In genomic region chr4:53000154-53000553, GRCm38 (mm10) we compare ENCODE assay signal across 32 mouse cellular contexts. TPM values are rescaled to one million over a fixed set of nuclear protein-coding genes. Genes with fewer than 3 reads are reported as not detected.
A peak's percentile ranks its signal among the peaks of the same experiment; 100 is the strongest.
DNase-seq lines count a peak whose midpoint lies in the region; ATAC-seq lines count a peak whose summit lies in the region.
"Had no signal": no experiment of that assay in that cellular context is flagged by ENCODE, and none has a peak within 500 bp of the region (broad histone marks: within the 10 kb centered on the region; RNA-seq: fewer than 3 reads in every experiment).

No protein-coding gene starts in this region.

- DNase-seq in heart, adult 8-10 months (ENCODE audit: low spot score) = no peak
- no peak for DNase-seq in right cerebral cortex, adult 2 months (ENCODE audit: low spot score in 2 of 2)
- DNase-seq in thymus, postnatal 0 days (ENCODE audit: low spot score) = no peak
- DNase-seq: adrenal gland, adult 2 months; adrenal gland, postnatal 14 days; B cell, adult 2 months; cerebellum, adult 11 months; cerebellum, adult 2 months; cerebellum, adult 9-11 months; embryo, embryonic 11 days; heart, adult 11 months; heart, postnatal 14 days; kidney, adult 18-20 months had no signal

- 38% methylated on average over 8 of the region's 8 CpGs for WGBS in heart, embryonic 15.5 days

- H3K9ac ChIP-seq in heart, embryonic 15.5 days = no peak overlapping the region
- H3K9ac ChIP-seq: embryonic facial prominence, embryonic 13.5 days; forebrain, embryonic 12.5 days; forebrain, embryonic 15.5 days; heart, embryonic 12.5 days; hindbrain, embryonic 13.5 days had no signal

- H3K9me3 ChIP-seq in heart, embryonic 15.5 days (replicated peaks) = no peaks in the 10 kb centered on the region
- H3K9me3 ChIP-seq: embryonic facial prominence, embryonic 10.5 days; embryonic facial prominence, embryonic 13.5 days; forebrain, embryonic 12.5 days; forebrain, embryonic 15.5 days; heart, embryonic 12.5 days; hindbrain, embryonic 10.5 days; hindbrain, embryonic 13.5 days had no signal

- ATAC-seq in heart, embryonic 15.5 days (replicated peaks; ENCODE audit: insufficient number of reproducible peaks, insufficient read depth, low FRiP score, low read depth) = no peak
- ATAC-seq in common myeloid progenitor, adult 5-6 weeks (replicated peaks; ENCODE audit: low read depth, poor library complexity, severe bottlenecking) = peak; percentile 87
- ATAC-seq in megakaryocyte, adult 5-6 weeks (ENCODE audit: poor library complexity, severe bottlenecking) = peak; percentile 30; the same call in 1 of the 2 replicates
- ATAC-seq: forebrain, embryonic 15.5 days; inflammation-experienced regulatory T-cells, adult 6 months; intestine, embryonic 16.5 days had no signal

- H3K4me1 ChIP-seq in heart, embryonic 15.5 days (replicated peaks) = no peaks in the 10 kb centered on the region
- H3K4me1 ChIP-seq: embryonic facial prominence, embryonic 10.5 days; embryonic facial prominence, embryonic 13.5 days; forebrain, embryonic 12.5 days; forebrain, embryonic 15.5 days; heart, embryonic 12.5 days; hindbrain, embryonic 10.5 days; hindbrain, embryonic 13.5 days had no signal

- no peak overlapping the region for H3K4me3 ChIP-seq in heart, embryonic 15.5 days
- H3K4me3 ChIP-seq: embryonic facial prominence, embryonic 10.5 days; embryonic facial prominence, embryonic 13.5 days; erythroblast, embryonic 14.5 days; forebrain, embryonic 12.5 days; forebrain, embryonic 15.5 days; heart, embryonic 12.5 days; hindbrain, embryonic 10.5 days; hindbrain, embryonic 13.5 days had no signal

- peak overlapping the region; percentile 15; the same call in 1 of the 2 replicates for H3K4me2 ChIP-seq in heart, embryonic 15.5 days
- H3K4me2 ChIP-seq: embryonic facial prominence, embryonic 13.5 days; forebrain, embryonic 12.5 days; forebrain, embryonic 15.5 days; heart, embryonic 12.5 days; hindbrain, embryonic 13.5 days had no signal

- H3K36me3 ChIP-seq in heart, embryonic 15.5 days = no peaks in the 10 kb centered on the region
- H3K36me3 ChIP-seq: embryonic facial prominence, embryonic 10.5 days; embryonic facial prominence, embryonic 13.5 days; forebrain, embryonic 12.5 days; forebrain, embryonic 15.5 days; heart, embryonic 12.5 days; hindbrain, embryonic 10.5 days; hindbrain, embryonic 13.5 days had no signal

- H3K27me3 ChIP-seq in heart, embryonic 15.5 days = no peaks in the 10 kb centered on the region
- H3K27me3 ChIP-seq: embryonic facial prominence, embryonic 13.5 days; forebrain, embryonic 12.5 days; forebrain, embryonic 15.5 days; heart, embryonic 12.5 days; hindbrain, embryonic 13.5 days had no signal

- H3K27ac ChIP-seq in heart, embryonic 15.5 days = no peak overlapping the region
- H3K27ac ChIP-seq: embryonic facial prominence, embryonic 10.5 days; embryonic facial prominence, embryonic 13.5 days; forebrain, embryonic 12.5 days; forebrain, embryonic 15.5 days; hindbrain, embryonic 10.5 days; hindbrain, embryonic 13.5 days; hindbrain, postnatal 0 days had no signal

RNA-seq across cellular contexts. Expression of gene Nipsnap3a, which starts 11.1 kb away (rescaled TPM):
- polyA plus RNA-seq in heart, embryonic 15.5 days (2015; fragmentation: Nextera tagmentation; extraction: Ambion mirVana) = not detected in 2 replicates
- total RNA-seq in heart, adult 8-10 months (2022) = not detected
- not detected in 2 replicates for total RNA-seq in common myeloid progenitor, adult 5-6 weeks (2017)
- not detected in 2 replicates for total RNA-seq in megakaryocyte, adult 5-6 weeks (2015)
- not detected in 2 replicates for total RNA-seq in megakaryocyte, adult 5-6 weeks (2017)
- not detected in 2 replicates for polyA plus RNA-seq in thymus, postnatal 0 days (2015; fragmentation: Nextera tagmentation; extraction: Ambion mirVana)
- total RNA-seq: adrenal gland, adult 2 months; adrenal gland, postnatal 14 days; adrenal gland, postnatal 4 days; gastrocnemius, adult 8-10 months; gastrocnemius, postnatal 25 days; heart, postnatal 14 days; hindbrain, postnatal 0 days; MEL had no signal
- polyA plus RNA-seq: adrenal gland, adult 2 months; cerebellum, adult 2 months; cortical plate, adult 2 months; embryonic facial prominence, embryonic 10.5 days; embryonic facial prominence, embryonic 13.5 days; erythroblast, embryonic 14.5 days; forebrain, embryonic 12.5 days; forebrain, embryonic 15.5 days; heart, embryonic 12.5 days; hindbrain, embryonic 10.5 days; hindbrain, embryonic 13.5 days; hindbrain, postnatal 0 days; inflammation-experienced regulatory T-cells, adult 6 months; intestine, embryonic 16.5 days had no signal

RNA-seq across cellular contexts. Expression of gene Nipsnap3b, which starts 11.5 kb away (rescaled TPM):
- 60.6 and 61.6 TPM in 2 replicates for polyA plus RNA-seq in heart, embryonic 15.5 days (2015; fragmentation: Nextera tagmentation; extraction: Ambion mirVana)
- total RNA-seq in heart, adult 8-10 months (2022) = 1 to 10 TPM; 5.3 to 7.8 (median 6.5) TPM
- 47.3 and 55.3 TPM in 2 replicates for total RNA-seq in common myeloid progenitor, adult 5-6 weeks (2017)
- total RNA-seq in megakaryocyte, adult 5-6 weeks (2015) = 64.5 and 75.2 TPM in 2 replicates
- 38.2 and 42.1 TPM in 2 replicates for total RNA-seq in megakaryocyte, adult 5-6 weeks (2017)
- polyA plus RNA-seq in thymus, postnatal 0 days (2015; fragmentation: Nextera tagmentation; extraction: Ambion mirVana) = 70.1 and 71.6 TPM in 2 replicates

RNA-seq across cellular contexts. Expression of gene Olfr270, which starts 35.8 kb away (rescaled TPM):
- not detected in 2 replicates for polyA plus RNA-seq in heart, embryonic 15.5 days (2015; fragmentation: Nextera tagmentation; extraction: Ambion mirVana)
- total RNA-seq in heart, adult 8-10 months (2022) = not detected
- total RNA-seq in common myeloid progenitor, adult 5-6 weeks (2017) = not detected in 2 replicates
- total RNA-seq in megakaryocyte, adult 5-6 weeks (2015) = not detected in 2 replicates
- total RNA-seq in megakaryocyte, adult 5-6 weeks (2017) = not detected in 2 replicates
- polyA plus RNA-seq in thymus, postnatal 0 days (2015; fragmentation: Nextera tagmentation; extraction: Ambion mirVana) = not detected in 2 replicates
- total RNA-seq: adrenal gland, adult 2 months; adrenal gland, postnatal 14 days; adrenal gland, postnatal 4 days; gastrocnemius, adult 8-10 months; gastrocnemius, postnatal 25 days; heart, postnatal 14 days; hindbrain, postnatal 0 days; MEL had no signal
- polyA plus RNA-seq: adrenal gland, adult 2 months; cerebellum, adult 2 months; cortical plate, adult 2 months; embryonic facial prominence, embryonic 10.5 days; embryonic facial prominence, embryonic 13.5 days; erythroblast, embryonic 14.5 days; forebrain, embryonic 12.5 days; forebrain, embryonic 15.5 days; heart, embryonic 12.5 days; hindbrain, embryonic 10.5 days; hindbrain, embryonic 13.5 days; hindbrain, postnatal 0 days; inflammation-experienced regulatory T-cells, adult 6 months; intestine, embryonic 16.5 days had no signal
